Mouse (Mus musculus): ENCODE measurements around the gene Gkn3.

Gkn3 gene

GRCm38 (mm10) chr6:87354441-87354840, 34.3 kb downstream of the Gkn3 start:
- in situ Hi-C loops (cut with MboI), result no loop called here

GRCm38 (mm10) chr6:87350829-87351228, 37.9 kb downstream of the Gkn3 start, which contains the start of gene Gkn1:
TSS of gene Gkn1 (minus strand) at chr6:87350942.
- in situ Hi-C loops (cut with MboI), result no loop called here

GRCm38 (mm10) chr6:87335935-87336295, 52.8 kb downstream of the Gkn3 start:
- in situ Hi-C loops (cut with MboI), result no loop called here

- in situ Hi-C loops (cut with MboI), result no loop called here
Observed at GRCm38 (mm10) chr6:87335091-87335934, 53.4 kb downstream of the Gkn3 start, which contains the start of gene Antxr1. TSS of gene Antxr1 (minus strand) at chr6:87335821.

GRCm38 (mm10) chr6:87334361-87335090, 54.2 kb downstream of the Gkn3 start:
- in situ Hi-C loops (cut with MboI), result no loop called here

Data from mature B cell (primary cell).